Mouse (Mus musculus): Measurements from ENCODE around the gene Ggct.
"Not testable (repeated sequence)": the region's sequence is repeated elsewhere in the genome, so short reads cannot be mapped to it uniquely, and the experiment has no call there.

Ggct gene

GRCm38 (mm10) chr6:54992141-54992540, 609 bp downstream of the Ggct start:
- DNase-seq = no peak

GRCm38 (mm10) chr6:54991189-54991588, 1.6 kb downstream of the Ggct start:
- no peak for DNase-seq

GRCm38 (mm10) chr6:54988141-54988540, 4.6 kb downstream of the Ggct start:
- DNase-seq = no peak

GRCm38 (mm10) chr6:54984096-54984495, 8.7 kb downstream of the Ggct start:
- DNase-seq = no peak

GRCm38 (mm10) chr6:54983526-54984050, 9.2 kb downstream of the Ggct start:
- no peak for DNase-seq

GRCm38 (mm10) chr6:54979426-54979825, 13.3 kb downstream of the Ggct start:
- no peak for DNase-seq

- DNase-seq = no peak
These were observed 17.1 kb downstream of the Ggct start for GRCm38 (mm10) chr6:54975616-54976015.

- no peak for DNase-seq
These were observed 18.2 kb downstream of the Ggct start for GRCm38 (mm10) chr6:54974501-54974900.

- DNase-seq = no peak
These were observed 19.9 kb downstream of the Ggct start for GRCm38 (mm10) chr6:54972929-54973211.

- peak; percentile 32 for DNase-seq
These were observed 20.4 kb downstream of the Ggct start, which contains the start of gene Nod1 for GRCm38 (mm10) chr6:54972111-54972928. Nod1 (minus strand) TSS chr6:54972612.

- no peak for DNase-seq
These were observed 21.0 kb downstream of the Ggct start for GRCm38 (mm10) chr6:54971731-54972110.

GRCm38 (mm10) chr6:54970506-54970905, 22.2 kb downstream of the Ggct start:
- no peak for DNase-seq

GRCm38 (mm10) chr6:54969801-54970200, 22.9 kb downstream of the Ggct start:
- DNase-seq = no peak

GRCm38 (mm10) chr6:54967591-54967990, 25.2 kb downstream of the Ggct start:
- DNase-seq = no peak

GRCm38 (mm10) chr6:54965234-54965633, 27.5 kb downstream of the Ggct start:
- no peak for DNase-seq

- no peak for DNase-seq
These were observed 28.0 kb downstream of the Ggct start for GRCm38 (mm10) chr6:54964755-54965154.

GRCm38 (mm10) chr6:54963599-54963998, 29.2 kb downstream of the Ggct start:
- no peak for DNase-seq

GRCm38 (mm10) chr6:54957655-54958054, 35.1 kb downstream of the Ggct start:
- DNase-seq = no peak

GRCm38 (mm10) chr6:54956425-54956824, 36.3 kb downstream of the Ggct start:
- DNase-seq = no peak

GRCm38 (mm10) chr6:54955949-54956348, 36.8 kb downstream of the Ggct start:
- no peak for DNase-seq

- no peak for DNase-seq
These were observed 37.9 kb downstream of the Ggct start for GRCm38 (mm10) chr6:54954659-54955414.

- DNase-seq = not testable (repeated sequence)
These were observed 39.4 kb downstream of the Ggct start for GRCm38 (mm10) chr6:54953399-54953798.

GRCm38 (mm10) chr6:54952542-54952941, 40.2 kb downstream of the Ggct start:
- no peak for DNase-seq

- no peak for DNase-seq
These were observed 44.1 kb downstream of the Ggct start for GRCm38 (mm10) chr6:54948682-54949081.

Measured in cerebellum, adult 11 months (tissue).